Comparison of ENCODE assay signal across 9 mouse cellular contexts in genomic region chrX:7376586-7376985, GRCm38 (mm10). TPM values are rescaled to one million over a fixed set of nuclear protein-coding genes. Genes with fewer than 3 reads are reported as not detected.
DNase-seq lines count a peak whose midpoint lies in the region; ATAC-seq lines count a peak whose summit lies in the region.
"Had no signal": no experiment of that assay in that cellular context is flagged by ENCODE, and none has a peak within 500 bp of the region (broad histone marks: within the 10 kb centered on the region; RNA-seq: fewer than 3 reads in every experiment).

No protein-coding gene starts in this region.

- H3K4me3 ChIP-seq in embryonic facial prominence, embryonic 15.5 days (replicated peaks), result peak overlapping the region; percentile 55
- peak overlapping the region; percentile 47 for H3K4me3 ChIP-seq in intestine, embryonic 14.5 days (ENCODE audit: low read depth, low read length)
- H3K4me3 ChIP-seq in midbrain, embryonic 14.5 days (replicated peaks; ENCODE audit: low read depth, low read length), result peak overlapping the region; percentile 53

- peak; percentile 9 for DNase-seq in embryo, embryonic 11 days
- DNase-seq in embryo, embryonic 9.5 days (ENCODE audit: extremely low spot score), result no peak
- DNase-seq in 3T3-L1 (ENCODE audit: low read depth, low spot score), result peak; percentile 55
- no peak for DNase-seq in intestine, embryonic 14.5 days (ENCODE audit: low spot score)
- no peak for DNase-seq in midbrain, embryonic 14.5 days
- no peak for DNase-seq in spleen, adult 12 weeks (ENCODE audit: low spot score)
- no peak for DNase-seq in layer of hippocampus, adult 9-10 months (ENCODE audit: low spot score)

- H3K27me3 ChIP-seq in embryonic facial prominence, embryonic 15.5 days, result no peaks in the 10 kb centered on the region
- H3K27me3 ChIP-seq in intestine, embryonic 14.5 days (replicated peaks; ENCODE audit: control insufficient read depth, insufficient read depth, low read length), result no peaks in the 10 kb centered on the region
- H3K27me3 ChIP-seq in midbrain, embryonic 14.5 days (ENCODE audit: control insufficient read depth, insufficient read depth, low read length), result no peaks in the 10 kb centered on the region

- no peak for ATAC-seq in embryonic facial prominence, embryonic 15.5 days (ENCODE audit: insufficient number of reproducible peaks, low FRiP score, low TSS enrichment, low read depth)
- ATAC-seq in intestine, embryonic 14.5 days (replicated peaks; ENCODE audit: low FRiP score, low TSS enrichment, low read depth), result peak; percentile 12
- ATAC-seq in midbrain, embryonic 14.5 days (ENCODE audit: low FRiP score, low TSS enrichment), result 0 out of 2 replicates have a peak, but pooled peaks have one; percentile 5

- 24% methylated on average over 4 of the region's 4 CpGs for WGBS in embryonic facial prominence, embryonic 15.5 days
- 38% methylated on average over 4 of the region's 4 CpGs for WGBS in intestine, embryonic 14.5 days
- 46% methylated on average over 4 of the region's 4 CpGs for WGBS in midbrain, embryonic 14.5 days

- peak overlapping the region; percentile 91 for H3K27ac ChIP-seq in embryonic facial prominence, embryonic 15.5 days (replicated peaks)
- H3K27ac ChIP-seq in intestine, embryonic 14.5 days (ENCODE audit: low read depth), result peak overlapping the region; percentile 80; the same call in 1 of the 2 replicates
- H3K27ac ChIP-seq in midbrain, embryonic 14.5 days (replicated peaks; ENCODE audit: low read depth, low read length), result peak overlapping the region; percentile 86

- no peaks in the 10 kb centered on the region for H3K9me3 ChIP-seq in embryonic facial prominence, embryonic 15.5 days (replicated peaks)
- H3K9me3 ChIP-seq in intestine, embryonic 14.5 days (ENCODE audit: control insufficient read depth, low read length), result no peaks in the 10 kb centered on the region
- no peaks in the 10 kb centered on the region for H3K9me3 ChIP-seq in midbrain, embryonic 14.5 days (ENCODE audit: control insufficient read depth, low read length)
- H3K9me3 ChIP-seq: G1E had no signal

- peak overlapping the region; percentile 76 for H3K4me2 ChIP-seq in embryonic facial prominence, embryonic 15.5 days (replicated peaks)
- peak overlapping the region; percentile 60 for H3K4me2 ChIP-seq in intestine, embryonic 14.5 days (ENCODE audit: low read length)
- H3K4me2 ChIP-seq in midbrain, embryonic 14.5 days (ENCODE audit: low read length), result peak overlapping the region; percentile 65

- H3K4me1 ChIP-seq in embryonic facial prominence, embryonic 15.5 days, result peaks cover 3% of the 10 kb centered on the region; the same call in 1 of the 2 replicates
- no peaks in the 10 kb centered on the region for H3K4me1 ChIP-seq in intestine, embryonic 14.5 days (replicated peaks; ENCODE audit: control insufficient read depth, insufficient read depth, low read length)
- H3K4me1 ChIP-seq in midbrain, embryonic 14.5 days (ENCODE audit: control insufficient read depth, insufficient read depth, low read length), result 0 out of 2 replicates have a peak, but pooled peaks cover 2% of the 10 kb centered on the region

- no peak overlapping the region for H3K9ac ChIP-seq in embryonic facial prominence, embryonic 15.5 days
- peak overlapping the region; percentile 53; the same call in 1 of the 2 replicates for H3K9ac ChIP-seq in intestine, embryonic 14.5 days (ENCODE audit: low read length)
- H3K9ac ChIP-seq in midbrain, embryonic 14.5 days (replicated peaks; ENCODE audit: low read length), result peak overlapping the region; percentile 66; the same call in 1 of the 2 replicates

- no peaks in the 10 kb centered on the region for H3K36me3 ChIP-seq in embryonic facial prominence, embryonic 15.5 days
- H3K36me3 ChIP-seq in intestine, embryonic 14.5 days (ENCODE audit: control insufficient read depth, insufficient read depth, low read length), result no peaks in the 10 kb centered on the region
- no peaks in the 10 kb centered on the region for H3K36me3 ChIP-seq in midbrain, embryonic 14.5 days (ENCODE audit: control insufficient read depth, insufficient read depth, low read length)
- H3K36me3 ChIP-seq: G1E had no signal

RNA-seq across cellular contexts. Expression of gene Usp27x, which starts 1.0 kb away (rescaled TPM):
- polyA plus RNA-seq in embryonic facial prominence, embryonic 15.5 days (2015; fragmentation: Nextera tagmentation; extraction: Ambion mirVana), result 0.94 and 0.96 TPM in 2 replicates
- polyA plus RNA-seq in intestine, embryonic 14.5 days (2014; fragmentation: Nextera tagmentation; extraction: Ambion mirVana), result 0.32 and 0.50 TPM in 2 replicates
- 0.86 and 1.3 TPM in 2 replicates for polyA plus RNA-seq in midbrain, embryonic 14.5 days (2014; fragmentation: Nextera tagmentation; extraction: Ambion mirVana)

RNA-seq across cellular contexts. Expression of gene Clcn5, which starts 57.4 kb away (rescaled TPM):
- polyA plus RNA-seq in embryonic facial prominence, embryonic 15.5 days (2015; fragmentation: Nextera tagmentation; extraction: Ambion mirVana), result 15.6 and 17.9 TPM in 2 replicates
- polyA plus RNA-seq in intestine, embryonic 14.5 days (2014; fragmentation: Nextera tagmentation; extraction: Ambion mirVana), result 22.1 and 23.4 TPM in 2 replicates
- polyA plus RNA-seq in midbrain, embryonic 14.5 days (2014; fragmentation: Nextera tagmentation; extraction: Ambion mirVana), result 7.7 and 12.2 TPM in 2 replicates

Comparison
In these comparisons a context has a peak if more than half of its experiments do, and no peak if none do; other contexts are left out.
1. DNase-seq: peak in embryo, embryonic 11 days (single experiment) and 3T3-L1 (single experiment); none in embryo, embryonic 9.5 days (single experiment), intestine, embryonic 14.5 days (single experiment), midbrain, embryonic 14.5 days (single experiment), spleen, adult 12 weeks (single experiment) and layer of hippocampus, adult 9-10 months (single experiment).
2. Peak in every context shown above with its lines, with median percentiles within 50 percentile points of each other: H3K27ac ChIP-seq, H3K4me2 ChIP-seq and H3K4me3 ChIP-seq.